Mouse (Mus musculus): ENCODE data around the gene Ube2o. TPM values are rescaled to one million over a fixed set of nuclear protein-coding genes. Genes with fewer than 3 reads are reported as not detected.

The Ube2o gene
- polyA plus RNA-seq, 1 experiment: 77.3 TPM

DNA sequence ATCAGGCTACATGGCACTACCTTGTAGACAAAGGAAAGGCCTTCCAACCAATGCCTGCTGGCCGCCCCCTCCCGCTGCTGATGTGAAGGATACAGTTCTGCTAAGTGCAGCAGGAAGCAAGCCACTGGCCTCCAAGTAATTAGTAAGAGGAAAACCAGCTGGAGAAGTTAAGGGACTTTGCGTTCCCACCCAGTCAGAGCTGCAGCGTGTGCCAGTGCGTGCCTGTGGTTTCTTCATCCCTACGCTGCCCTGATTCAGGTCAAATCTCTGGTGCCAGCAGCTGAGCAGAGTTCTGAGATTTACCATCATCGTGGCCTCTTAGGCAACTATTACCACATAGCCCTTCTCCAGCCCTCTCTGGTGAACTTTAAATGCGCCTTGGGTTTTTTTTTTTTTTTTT is 62.8 kb downstream of the Ube2o start:
- TF ChIP-seq CTCF (IDR thresholded peaks at IDR 0.05; ENCODE audit: extremely low read depth, insufficient read depth, insufficient read length, insufficient replicate concordance) (no peak), POLR2A (IDR thresholded peaks at IDR 0.05; ENCODE audit: low read depth, low read length) (no peak)
- no peaks in the 10 kb centered on the region for H3K36me3 ChIP-seq (ENCODE audit: control insufficient read depth, insufficient read depth, low read length)
- no peaks in the 10 kb centered on the region for H3K4me1 ChIP-seq (ENCODE audit: control insufficient read depth, insufficient read depth, insufficient read length)
- WGBS: 61% methylated on average over 8 of the region's 8 CpGs
- no peak overlapping the region for H3K27ac ChIP-seq (ENCODE audit: insufficient read depth, low read length)
- no peak for DNase-seq (ENCODE audit: low read depth in 1 of 2, low spot score in 2 of 2)
- H3K27me3 ChIP-seq (ENCODE audit: control insufficient read depth, insufficient read depth, low read length): no peaks in the 10 kb centered on the region
- H3K4me3 ChIP-seq (ENCODE audit: extremely low read depth, insufficient read depth, insufficient read length): no peak overlapping the region

DNA sequence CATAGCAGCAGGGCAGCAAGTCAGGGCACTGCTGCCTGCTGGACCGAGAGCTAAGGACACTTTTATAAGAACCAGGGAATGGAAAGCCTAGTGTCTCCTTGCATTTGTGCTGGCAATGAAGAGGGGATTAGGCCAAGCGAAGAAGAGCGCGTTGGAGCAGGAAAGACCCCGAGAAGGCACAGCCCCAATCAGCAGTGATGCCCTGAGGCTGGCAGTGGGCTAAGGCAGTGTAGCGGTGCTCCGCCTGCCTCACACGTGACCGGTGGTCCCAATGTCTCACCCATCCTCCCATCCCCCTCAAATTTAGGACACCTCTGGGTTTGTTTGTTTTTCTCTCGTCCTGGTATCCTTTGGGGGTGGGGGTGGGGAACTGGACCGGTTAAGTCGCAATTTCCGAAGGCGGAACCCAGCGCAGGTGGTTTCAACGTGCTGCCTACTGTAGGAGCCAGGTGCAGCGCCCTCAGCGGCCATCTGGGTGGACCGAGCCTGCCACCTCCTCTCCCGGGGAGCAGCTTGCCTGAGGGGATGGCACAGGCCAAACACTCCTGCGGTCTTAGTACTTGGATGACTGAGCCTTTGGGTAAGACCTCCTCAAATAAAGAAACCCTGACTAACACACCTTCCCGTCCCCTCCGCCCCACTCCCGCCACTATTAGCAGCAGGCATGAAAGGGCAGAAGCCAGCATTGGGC is 65.8 kb downstream of the Ube2o start:
- Histone ChIP-seq H3K4me3 (ENCODE audit: extremely low read depth, insufficient read depth, insufficient read length) (no peak overlapping the region), H3K27ac (ENCODE audit: insufficient read depth, low read length) (no peak overlapping the region), H3K4me1 (ENCODE audit: control insufficient read depth, insufficient read depth, insufficient read length) (no peaks in the 10 kb centered on the region), H3K27me3 (ENCODE audit: control insufficient read depth, insufficient read depth, low read length) (no peaks in the 10 kb centered on the region), H3K36me3 (ENCODE audit: control insufficient read depth, insufficient read depth, low read length) (no peaks in the 10 kb centered on the region)
- 47% methylated on average over 24 of the region's 24 CpGs for WGBS
- TF ChIP-seq CTCF (IDR thresholded peaks at IDR 0.05; ENCODE audit: extremely low read depth, insufficient read depth, insufficient read length, insufficient replicate concordance): no peak
- no peak for TF ChIP-seq POLR2A (IDR thresholded peaks at IDR 0.05; ENCODE audit: low read depth, low read length)
- no peak for DNase-seq (ENCODE audit: low read depth in 1 of 2, low spot score in 2 of 2)

DNA sequence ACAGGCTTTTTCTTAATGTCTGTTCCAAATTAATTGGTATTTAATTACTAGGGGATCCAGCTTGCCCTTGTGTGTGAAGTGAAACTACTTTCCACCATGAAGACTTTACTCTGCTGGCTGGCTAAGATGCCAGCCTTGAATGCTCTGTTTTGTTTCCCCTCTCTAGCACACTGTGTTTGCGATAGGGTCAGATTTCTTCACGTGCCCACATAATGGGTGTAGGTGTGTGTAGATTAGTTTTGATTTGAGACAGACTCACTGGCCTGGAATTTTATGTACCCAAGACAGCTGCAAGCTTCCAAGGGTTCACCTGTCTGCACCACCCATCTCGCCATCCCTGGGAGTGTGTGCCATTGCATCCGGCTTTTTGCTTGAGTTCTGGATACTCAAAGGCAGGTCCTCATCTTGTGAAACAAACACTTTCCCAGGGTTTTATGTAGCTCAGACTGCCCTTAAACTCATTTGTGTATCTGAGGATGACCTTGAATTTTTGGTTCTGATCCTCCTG is 67.7 kb downstream of the Ube2o start:
- WGBS: 86% methylated on average over 4 of the region's 4 CpGs
- no peaks in the 10 kb centered on the region for H3K27me3 ChIP-seq (ENCODE audit: control insufficient read depth, insufficient read depth, low read length)
- no peak for DNase-seq (ENCODE audit: low read depth in 1 of 2, low spot score in 2 of 2)

DNA sequence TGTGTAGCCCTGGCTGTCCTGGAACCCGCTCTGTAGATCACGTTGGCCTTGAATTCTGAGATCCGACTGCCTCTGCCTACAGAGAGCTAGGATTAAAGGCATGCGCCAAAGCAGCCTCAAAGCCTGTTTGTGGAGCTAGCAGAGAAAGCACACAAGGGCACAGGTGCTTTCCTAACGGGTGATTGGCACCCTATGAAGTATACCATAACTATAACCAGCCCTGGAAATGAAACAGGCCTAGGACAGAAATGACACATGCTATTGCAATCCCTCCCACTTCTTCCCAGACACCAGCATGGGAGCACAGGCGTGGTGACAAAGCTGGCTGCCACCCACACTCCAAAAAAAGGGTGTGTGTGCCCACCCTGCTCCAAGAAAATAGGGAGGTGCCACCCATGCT is 68.3 kb downstream of the Ube2o start:
- 86% methylated on average over 6 of the region's 6 CpGs for WGBS
- DNase-seq (ENCODE audit: low read depth in 1 of 2, low spot score in 2 of 2): no peak

More for the DNA sequence above, 67.7 kb downstream of the Ube2o start:
- no peaks in the 10 kb centered on the region for H3K36me3 ChIP-seq (ENCODE audit: control insufficient read depth, insufficient read depth, low read length)
- no peak for TF ChIP-seq POLR2A (IDR thresholded peaks at IDR 0.05; ENCODE audit: low read depth, low read length)
- no peak for TF ChIP-seq CTCF (IDR thresholded peaks at IDR 0.05; ENCODE audit: extremely low read depth, insufficient read depth, insufficient read length, insufficient replicate concordance)
- H3K4me1 ChIP-seq (ENCODE audit: control insufficient read depth, insufficient read depth, insufficient read length): no peaks in the 10 kb centered on the region
- no peak overlapping the region for H3K27ac ChIP-seq (ENCODE audit: insufficient read depth, low read length)
- H3K4me3 ChIP-seq (ENCODE audit: extremely low read depth, insufficient read depth, insufficient read length): no peak overlapping the region

GRCm38 (mm10) chr11:116512154-116512553 is 69.1 kb downstream of the Ube2o start:
- DNase-seq (ENCODE audit: low read depth in 1 of 2, low spot score in 2 of 2): no peak

More for the DNA sequence above, 68.3 kb downstream of the Ube2o start:
- Histone ChIP-seq H3K4me3 (ENCODE audit: extremely low read depth, insufficient read depth, insufficient read length) (no peak overlapping the region), H3K27ac (ENCODE audit: insufficient read depth, low read length) (no peak overlapping the region), H3K4me1 (ENCODE audit: control insufficient read depth, insufficient read depth, insufficient read length) (no peaks in the 10 kb centered on the region), H3K27me3 (ENCODE audit: control insufficient read depth, insufficient read depth, low read length) (no peaks in the 10 kb centered on the region), H3K36me3 (ENCODE audit: control insufficient read depth, insufficient read depth, low read length) (no peaks in the 10 kb centered on the region)
- TF ChIP-seq POLR2A (IDR thresholded peaks at IDR 0.05; ENCODE audit: low read depth, low read length) (no peak), CTCF (IDR thresholded peaks at IDR 0.05; ENCODE audit: extremely low read depth, insufficient read depth, insufficient read length, insufficient replicate concordance) (no peak)

GRCm38 (mm10) chr11:116511301-116511868 is 69.9 kb downstream of the Ube2o start:
- no peak for DNase-seq (ENCODE audit: low read depth in 1 of 2, low spot score in 2 of 2)
- TF ChIP-seq CTCF (IDR thresholded peaks at IDR 0.05; ENCODE audit: extremely low read depth, insufficient read depth, insufficient read length, insufficient replicate concordance) (no peak), POLR2A (IDR thresholded peaks at IDR 0.05; ENCODE audit: low read depth, low read length) (no peak)
- Histone ChIP-seq H3K4me3 (ENCODE audit: extremely low read depth, insufficient read depth, insufficient read length) (no peak overlapping the region), H3K27ac (ENCODE audit: insufficient read depth, low read length) (no peak overlapping the region), H3K36me3 (ENCODE audit: control insufficient read depth, insufficient read depth, low read length) (no peaks in the 10 kb centered on the region), H3K27me3 (ENCODE audit: control insufficient read depth, insufficient read depth, low read length) (no peaks in the 10 kb centered on the region), H3K4me1 (ENCODE audit: control insufficient read depth, insufficient read depth, insufficient read length) (no peaks in the 10 kb centered on the region)
- 69% methylated on average over 7 of the region's 7 CpGs for WGBS

More at GRCm38 (mm10) chr11:116512154-116512553, 69.1 kb downstream of the Ube2o start:
- Histone ChIP-seq H3K4me3 (ENCODE audit: extremely low read depth, insufficient read depth, insufficient read length) (no peak overlapping the region), H3K4me1 (ENCODE audit: control insufficient read depth, insufficient read depth, insufficient read length) (no peaks in the 10 kb centered on the region), H3K27ac (ENCODE audit: insufficient read depth, low read length) (no peak overlapping the region), H3K27me3 (ENCODE audit: control insufficient read depth, insufficient read depth, low read length) (no peaks in the 10 kb centered on the region), H3K36me3 (ENCODE audit: control insufficient read depth, insufficient read depth, low read length) (no peaks in the 10 kb centered on the region)
- TF ChIP-seq CTCF (IDR thresholded peaks at IDR 0.05; ENCODE audit: extremely low read depth, insufficient read depth, insufficient read length, insufficient replicate concordance) (no peak), POLR2A (IDR thresholded peaks at IDR 0.05; ENCODE audit: low read depth, low read length) (no peak)
- 92% methylated on average over 7 of the region's 7 CpGs for WGBS

GRCm38 (mm10) chr11:116508689-116509088 is 72.6 kb downstream of the Ube2o start:
- TF ChIP-seq POLR2A (IDR thresholded peaks at IDR 0.05; ENCODE audit: low read depth, low read length) (no peak), CTCF (IDR thresholded peaks at IDR 0.05; ENCODE audit: extremely low read depth, insufficient read depth, insufficient read length, insufficient replicate concordance) (no peak)
- no peak overlapping the region for H3K4me3 ChIP-seq (ENCODE audit: extremely low read depth, insufficient read depth, insufficient read length)
- H3K36me3 ChIP-seq (ENCODE audit: control insufficient read depth, insufficient read depth, low read length): no peaks in the 10 kb centered on the region
- no peak overlapping the region for H3K27ac ChIP-seq (ENCODE audit: insufficient read depth, low read length)
- 76% methylated on average over 2 of the region's 2 CpGs for WGBS
- no peaks in the 10 kb centered on the region for H3K4me1 ChIP-seq (ENCODE audit: control insufficient read depth, insufficient read depth, insufficient read length)
- no peak for DNase-seq (ENCODE audit: low read depth in 1 of 2, low spot score in 2 of 2)
- H3K27me3 ChIP-seq (ENCODE audit: control insufficient read depth, insufficient read depth, low read length): no peaks in the 10 kb centered on the region

All from spleen, adult 2 months (tissue).